Mouse (Mus musculus) neural tube, postnatal 0 days (tissue): ENCODE data around the gene Ldlrad2. TPM values are rescaled to one million over a fixed set of nuclear protein-coding genes. Genes with fewer than 3 reads are reported as not detected.

Experiments
- microRNA-seq: library from miRNA; unstranded; fragments of <30 nt; microRNA quantifications from one replicate; pipeline ENCODE4, GENCODE M21; 2016
- polyA plus RNA-seq: library from polyadenylated mRNA; unstranded; fragments of >200 nt; fragmentation: Nextera tagmentation; extraction: Ambion mirVana; gene quantifications from 2 replicates; pipeline ENCODE4 v1.2.1, GENCODE M21; 2015

The Ldlrad2 gene
- polyA plus RNA-seq, result not detected in 2 replicates

DNA sequence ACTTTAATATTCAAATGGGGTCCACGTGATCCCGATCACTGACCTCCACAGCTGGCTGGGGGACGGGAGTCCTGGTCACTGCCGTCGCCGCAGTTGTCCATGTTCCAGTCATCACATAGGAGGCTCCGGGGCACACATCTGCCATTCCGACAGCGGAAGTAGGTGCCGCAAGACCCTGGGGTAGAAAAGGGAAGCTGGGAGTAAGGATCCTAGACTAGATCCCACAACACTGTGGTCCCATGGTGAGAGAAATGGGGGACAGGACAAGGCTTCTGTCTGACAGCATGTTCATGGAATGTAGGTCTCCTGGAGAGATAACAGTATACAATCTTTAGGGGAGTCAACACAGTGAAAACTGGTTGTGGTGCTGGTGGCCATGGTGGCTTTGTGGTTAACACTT is at the start of gene Ldlrad2:
Gene Ldlrad2 (minus strand): TSS at position 101 of the 400 bp plus-strand sequence.

DNA sequence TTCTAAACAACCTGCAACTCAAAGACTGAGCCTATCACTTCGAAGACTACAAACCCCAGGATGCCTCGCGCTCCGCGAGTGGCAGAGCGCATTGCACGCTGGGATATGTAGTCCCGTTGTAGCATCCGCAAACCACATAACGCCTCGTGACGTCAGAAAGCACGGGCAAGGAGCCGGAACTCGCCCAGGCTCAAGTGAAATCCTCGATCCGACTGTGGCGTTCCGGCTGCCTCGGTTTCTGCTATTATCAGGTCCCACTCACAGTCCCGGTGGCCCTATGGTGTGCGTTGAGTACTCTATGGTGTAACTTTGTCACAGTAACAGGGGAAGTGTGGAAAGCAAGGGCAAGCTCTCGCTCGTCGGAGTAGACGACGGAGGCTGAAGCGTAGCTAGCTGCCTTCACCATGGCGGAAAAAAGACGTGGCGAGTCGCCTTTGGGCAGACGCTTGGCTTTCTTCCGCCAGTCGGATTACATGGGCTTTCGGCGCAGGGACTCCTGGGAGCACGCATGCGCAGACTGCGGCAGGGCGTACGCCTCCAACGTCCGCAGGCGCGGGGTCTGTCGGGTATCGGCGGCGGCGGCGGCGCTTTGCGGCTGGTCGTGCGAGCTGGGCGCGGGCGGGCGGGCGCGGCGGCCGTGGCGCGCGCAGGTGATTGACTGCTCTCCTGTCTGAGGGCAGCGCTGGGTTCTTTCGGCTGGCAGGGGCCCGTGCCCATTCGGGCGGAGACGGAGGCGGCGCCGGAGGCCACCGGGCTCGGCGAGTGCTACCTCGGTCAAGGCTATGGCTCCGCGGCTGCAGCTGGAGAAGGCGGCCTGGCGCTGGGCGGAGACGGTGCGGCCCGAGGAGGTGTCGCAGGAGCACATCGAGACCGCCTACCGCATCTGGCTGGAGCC is 19.5 kb upstream of the Ldlrad2 start, which contains the start of gene Usp48:
Gene Usp48 (plus strand): TSS at position 155 of the 895 bp plus-strand sequence.

Small RNA genes within 50 kb of the gene (microRNA-seq; reads per million reads assigned to microRNA genes)
- not detected for gene Mir7018

Other genes with a start within 250 kb of the Ldlrad2 start
- 962 and 964 TPM in 2 replicates for gene Cdc42, start 216.8 kb downstream of the Ldlrad2 start, polyA plus RNA-seq
- not detected in 2 replicates for gene Cela3a, start 164.8 kb downstream of the Ldlrad2 start, polyA plus RNA-seq
- gene Cela3b, start 144.0 kb downstream of the Ldlrad2 start, polyA plus RNA-seq, result not detected in 2 replicates
- not detected in 2 replicates for gene 1700013G24Rik, start 121.3 kb downstream of the Ldlrad2 start, polyA plus RNA-seq
- 7.4 and 9.9 TPM in 2 replicates for gene Hspg2, start 105.8 kb downstream of the Ldlrad2 start, polyA plus RNA-seq
- gene Usp48, start 19.2 kb upstream of the Ldlrad2 start, polyA plus RNA-seq, result 42.8 and 47.2 TPM in 2 replicates
- gene Rap1gap, start 90.2 kb upstream of the Ldlrad2 start, polyA plus RNA-seq, result 114 and 136 TPM in 2 replicates
- 20.7 and 23.1 TPM in 2 replicates for gene Alpl, start 221.8 kb upstream of the Ldlrad2 start, polyA plus RNA-seq